Mouse (Mus musculus) megakaryocyte, embryonic 14.5 days (primary cell): ENCODE data around the gene Batf2.

Source experiments
- FLI1 ChIP-seq: IDR thresholded peaks from 2 replicates; pipeline ENCODE4 v1.6.1; 2012; ENCODE audit warnings: low read length, inconsistent platforms, mixed read lengths
- GATA1 ChIP-seq: IDR thresholded peaks from 3 replicates; pipeline ENCODE4 v1.6.1; 2012; ENCODE audit warnings: mixed read lengths, low read length, inconsistent platforms, borderline replicate concordance

- no peak for TF ChIP-seq GATA1
- no peak for TF ChIP-seq FLI1
These were observed 22.7 kb upstream of the Batf2 start, which contains the start of gene Sac3d1 for GRCm38 (mm10) chr19:6117986-6118676.
